Mouse (Mus musculus) naive thymus-derived CD4-positive, alpha-beta T cell, adult 5 months (primary cell): ENCODE data around the gene Prm1. TPM values are rescaled to one million over a fixed set of nuclear protein-coding genes. Genes with fewer than 3 reads are reported as not detected.

Experiments
- polyA plus RNA-seq: library from polyadenylated mRNA; unstranded; fragments of 100-300 nt; shearing (Covaris generic); gene quantifications from one replicate; pipeline ENCODE4 v1.2.1, GENCODE M21; 2017

Prm1 gene
- not detected for polyA plus RNA-seq

DNA sequence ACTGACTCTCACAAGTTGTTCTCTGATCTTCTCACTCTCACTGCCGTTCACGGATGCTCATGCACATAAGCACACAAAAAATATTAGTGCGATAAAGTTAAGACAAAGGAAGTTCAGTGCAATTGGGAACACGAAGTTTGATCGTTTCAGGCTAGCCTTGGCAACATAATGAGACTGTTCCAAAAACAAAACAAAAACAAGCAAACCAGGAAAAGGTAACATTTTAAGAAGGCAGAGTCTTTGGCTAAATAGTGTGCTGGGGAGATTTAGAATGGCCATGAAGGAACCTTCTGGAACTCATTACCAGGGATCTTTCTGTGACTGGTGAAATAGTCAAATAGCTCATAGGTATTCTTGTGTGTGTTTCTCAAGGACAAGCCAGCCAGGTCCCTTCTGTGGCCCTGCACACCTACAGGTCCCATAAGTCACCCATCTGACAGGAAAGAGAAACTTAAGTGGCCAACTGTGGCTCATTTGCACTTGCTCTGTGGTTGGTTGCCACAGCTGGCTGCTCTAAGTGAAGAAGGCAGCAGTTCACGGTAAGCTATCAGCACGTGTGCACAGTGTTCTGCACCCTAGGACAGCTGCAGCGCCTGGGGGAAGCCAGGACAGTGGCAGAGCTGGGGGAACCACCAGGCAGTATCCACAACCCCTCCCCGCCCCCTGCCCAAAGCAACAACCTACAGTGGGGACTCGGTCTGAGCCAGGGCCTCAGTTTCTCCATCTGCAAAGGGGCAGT is at the start of gene Prm1:
TSS of gene Prm1 (minus strand) at position 51 of the 739 bp plus-strand sequence.

DNA sequence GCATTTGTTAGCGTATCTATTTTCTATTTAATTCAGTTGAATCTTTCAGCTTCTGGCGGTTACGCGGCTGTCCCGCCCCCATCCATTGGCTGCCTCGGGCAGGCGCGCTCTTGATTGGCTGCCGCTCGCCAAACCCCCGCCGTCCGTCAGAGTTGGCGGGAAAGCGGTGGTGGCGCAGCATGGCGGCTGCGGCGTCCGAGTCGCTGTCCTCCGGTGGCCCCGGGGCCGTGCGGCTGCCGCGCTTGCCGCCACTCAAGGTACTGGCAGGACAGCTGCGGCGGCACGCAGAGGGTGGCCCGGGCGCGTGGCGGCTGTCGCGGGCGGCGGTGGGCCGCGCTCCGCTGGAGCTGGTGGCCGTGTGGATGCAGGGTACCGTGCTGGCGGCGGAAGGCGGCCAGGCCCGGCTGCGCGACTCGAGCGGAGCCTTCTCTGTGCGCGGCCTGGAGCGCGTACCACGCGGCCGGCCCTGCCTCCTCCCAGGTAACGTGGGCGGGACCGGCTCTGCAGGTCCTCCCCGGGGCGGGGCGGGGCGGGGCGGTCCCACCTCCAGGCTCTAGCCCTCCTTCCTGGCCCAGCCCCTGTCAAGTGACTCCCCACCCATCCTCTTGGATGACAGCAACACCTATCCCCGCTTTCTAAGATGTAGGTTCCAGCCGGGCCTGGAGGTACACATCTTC is 29.4 kb upstream of the Prm1 start, which contains the start of gene Rmi2:
TSS of gene Rmi2 (plus strand) at position 149 of the 677 bp plus-strand sequence.

DNA sequence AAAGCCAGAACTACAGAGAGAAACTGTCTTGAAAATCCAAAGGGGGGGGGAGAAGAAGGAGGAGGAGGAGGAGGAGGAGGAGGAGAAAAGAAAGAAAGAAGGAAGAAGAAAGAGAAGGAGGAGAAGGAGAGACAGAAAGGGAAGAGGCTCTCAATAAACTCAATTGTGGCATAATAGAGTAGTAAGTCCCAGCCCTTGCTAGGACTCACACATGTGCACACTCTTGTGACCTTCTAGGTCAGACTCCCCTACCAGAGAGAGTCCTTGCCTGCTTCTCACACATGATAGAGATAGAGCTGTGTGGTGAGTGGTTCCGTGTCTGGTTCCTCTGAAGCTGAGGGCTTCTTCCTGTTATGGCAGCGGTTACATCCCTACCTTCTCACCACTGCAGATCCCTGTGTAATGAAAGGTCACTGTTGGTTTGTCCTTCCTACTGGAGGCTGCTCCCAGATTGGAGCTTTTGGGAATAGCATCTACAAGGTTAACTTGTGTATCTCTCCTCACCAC is 7.3 kb upstream of the Prm1 start, which contains the start of gene Gm11172:
TSS of gene Gm11172 (plus strand) at position 51 of the 507 bp plus-strand sequence.

DNA sequence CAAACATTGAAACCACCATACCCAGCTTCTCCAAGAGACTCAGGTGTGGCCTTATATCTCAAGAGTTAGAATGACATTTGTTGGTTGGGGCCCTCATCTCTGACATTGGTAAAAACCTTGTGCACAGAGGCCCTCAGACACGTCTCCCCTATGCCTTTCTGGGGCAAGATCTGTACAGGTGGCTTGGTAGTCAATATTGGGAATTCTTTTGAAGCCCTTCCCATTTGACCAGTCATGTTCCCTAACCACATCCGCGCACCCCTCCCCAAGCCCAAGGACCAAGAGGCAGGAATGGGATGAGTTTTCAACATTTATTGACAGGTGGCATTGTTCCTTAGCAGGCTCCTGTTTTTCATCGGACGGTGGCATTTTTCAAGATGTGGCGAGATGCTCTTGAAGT is 9.6 kb downstream of the Prm1 start, which contains the start of gene Prm2:
TSS of gene Prm2 (minus strand) at position 101 of the 400 bp plus-strand sequence.

DNA sequence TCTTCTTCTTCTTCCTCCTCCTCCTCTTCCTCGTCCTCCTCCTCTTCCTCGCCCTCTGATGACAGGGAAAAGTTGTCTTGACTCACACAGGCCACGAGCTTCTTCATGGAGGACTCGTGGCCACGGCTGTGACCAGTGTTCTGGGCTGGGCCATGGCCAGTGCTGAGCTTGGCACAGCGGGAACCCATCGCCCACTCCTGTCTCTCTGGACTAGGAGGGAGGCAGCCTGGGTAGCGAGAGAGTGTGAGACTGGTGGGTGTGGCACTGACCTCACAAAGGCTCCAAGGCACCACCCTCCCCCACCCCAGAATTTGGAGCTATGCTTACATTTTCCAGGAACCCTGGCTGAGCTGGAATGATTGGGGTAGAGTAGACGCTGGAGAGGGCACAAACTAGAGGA is 14.9 kb downstream of the Prm1 start, which contains the start of gene Prm3:
TSS of gene Prm3 (minus strand) at position 213 of the 400 bp plus-strand sequence.

DNA sequence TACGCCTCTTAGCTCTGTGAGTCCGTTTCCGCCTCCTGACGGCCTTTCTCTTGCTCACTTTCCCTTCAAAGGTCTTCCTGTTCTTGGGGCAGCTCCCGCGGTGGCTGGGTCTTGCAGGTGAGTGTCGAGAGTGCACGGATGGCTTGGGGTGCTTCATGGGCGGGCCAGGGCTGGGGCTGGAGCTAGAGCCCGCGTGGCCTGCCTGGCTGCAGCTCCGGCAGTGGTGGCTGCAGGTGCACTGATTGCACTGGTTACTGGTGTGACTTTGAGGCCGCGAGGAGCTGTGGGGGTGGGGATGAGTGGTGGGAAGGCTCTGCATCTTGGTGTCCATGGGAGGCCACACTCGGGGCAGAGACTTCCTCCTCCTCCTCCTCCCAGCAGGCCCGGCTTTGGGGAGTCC is 17.4 kb downstream of the Prm1 start, which contains the start of gene Tnp2:
TSS of gene Tnp2 (minus strand) at position 390 of the 400 bp plus-strand sequence.

DNA sequence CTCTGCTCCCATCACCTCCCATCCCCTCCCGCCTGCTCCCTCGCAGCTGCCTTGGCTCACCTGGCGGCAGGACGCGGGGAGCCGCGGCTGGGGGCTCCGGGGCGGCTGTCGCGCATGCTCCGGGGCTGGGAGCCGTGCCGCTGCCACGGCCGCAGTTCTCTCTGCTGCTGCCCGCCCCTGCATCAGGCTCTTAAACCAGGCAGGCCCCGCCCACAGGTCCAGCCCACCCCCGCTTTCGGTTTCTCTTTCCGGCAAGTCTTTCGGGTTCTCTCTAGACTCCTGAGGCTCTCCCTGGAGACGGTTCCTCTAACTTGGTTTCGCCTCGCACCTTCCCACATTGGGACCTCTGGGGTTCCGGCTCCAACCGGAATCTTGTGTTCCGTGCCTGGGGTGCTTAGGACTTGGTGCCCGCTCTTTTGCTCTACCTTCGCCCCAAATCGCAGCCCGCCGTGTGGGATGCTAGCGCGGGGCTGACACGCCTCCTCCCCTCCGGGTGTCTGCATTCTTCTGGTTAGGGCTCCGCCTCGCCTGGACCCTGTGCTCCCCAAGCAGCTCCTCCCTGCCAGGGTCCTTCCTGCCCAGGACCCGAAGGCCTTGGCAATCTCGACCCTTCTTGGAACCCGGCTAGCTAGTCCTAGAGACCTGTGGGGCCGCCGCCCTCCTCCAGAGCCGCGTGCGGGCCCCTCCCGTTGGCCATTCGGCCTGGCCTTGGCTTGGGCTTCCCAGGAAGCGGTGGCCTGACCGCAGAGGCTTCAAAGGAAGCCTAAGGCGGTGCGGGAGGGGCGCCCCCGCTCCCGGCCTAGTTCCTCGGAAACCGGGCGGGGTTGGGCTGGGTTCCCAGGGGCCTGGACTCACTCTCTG is 20.0 kb downstream of the Prm1 start, which contains the start of gene Socs1:
TSS of gene Socs1 (minus strand) at position 166 of the 861 bp plus-strand sequence.

Other genes with a start within 250 kb of the Prm1 start
- gene Socs1, start 20.3 kb downstream of the Prm1 start, polyA plus RNA-seq = 31.4 TPM
- not detected for gene Tnp2, start 17.2 kb downstream of the Prm1 start, polyA plus RNA-seq
- not detected for gene Prm3, start 14.9 kb downstream of the Prm1 start, polyA plus RNA-seq
- not detected for gene Prm2, start 9.7 kb downstream of the Prm1 start, polyA plus RNA-seq
- not detected for gene Gm11172, start 7.1 kb upstream of the Prm1 start, polyA plus RNA-seq
- gene Rmi2, start 29.2 kb upstream of the Prm1 start, polyA plus RNA-seq = 2.5 TPM